Mouse (Mus musculus) right cerebral cortex, postnatal 10 days (tissue): Measurements from ENCODE around the gene Nr4a1.

ENCODE experiments used
- DNase-seq, 2 experiments: peaks; one replicate each; pipeline ENCODE4 v3.0.0; 2021; ENCODE audit warnings: low spot score in 2 of 2

The Nr4a1 gene

DNA sequence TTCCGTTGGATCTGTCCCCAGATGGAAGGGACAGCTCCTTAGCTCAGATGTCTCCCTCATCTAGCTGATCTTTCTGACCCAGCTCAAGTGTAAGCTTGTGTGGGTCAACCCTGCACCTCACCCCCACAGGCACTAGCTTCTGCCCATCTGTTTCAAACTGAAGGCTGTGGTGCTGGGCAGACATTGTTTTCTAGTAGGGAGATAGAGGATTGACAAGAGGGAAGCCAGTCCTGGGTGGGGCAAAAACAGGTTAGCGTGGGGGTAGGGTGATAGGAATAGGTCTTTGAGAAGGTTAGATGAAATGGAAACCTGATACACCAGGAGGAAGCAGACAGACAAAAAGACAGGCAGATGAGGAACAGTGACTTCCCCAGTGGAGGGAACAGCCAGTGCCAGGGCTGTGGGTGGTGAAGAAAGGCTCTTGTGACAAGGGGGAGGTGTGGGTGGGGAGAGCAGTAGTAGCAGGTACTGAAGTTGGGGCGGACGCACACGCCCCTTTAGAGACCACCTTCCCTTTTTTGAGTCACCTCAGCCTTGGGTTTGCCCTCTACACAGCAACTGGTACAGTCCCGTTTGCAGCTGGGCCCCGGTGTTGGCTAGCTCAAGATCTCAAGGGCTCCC, 1.9 kb downstream of the Nr4a1 start:
- no peak for DNase-seq

DNA sequence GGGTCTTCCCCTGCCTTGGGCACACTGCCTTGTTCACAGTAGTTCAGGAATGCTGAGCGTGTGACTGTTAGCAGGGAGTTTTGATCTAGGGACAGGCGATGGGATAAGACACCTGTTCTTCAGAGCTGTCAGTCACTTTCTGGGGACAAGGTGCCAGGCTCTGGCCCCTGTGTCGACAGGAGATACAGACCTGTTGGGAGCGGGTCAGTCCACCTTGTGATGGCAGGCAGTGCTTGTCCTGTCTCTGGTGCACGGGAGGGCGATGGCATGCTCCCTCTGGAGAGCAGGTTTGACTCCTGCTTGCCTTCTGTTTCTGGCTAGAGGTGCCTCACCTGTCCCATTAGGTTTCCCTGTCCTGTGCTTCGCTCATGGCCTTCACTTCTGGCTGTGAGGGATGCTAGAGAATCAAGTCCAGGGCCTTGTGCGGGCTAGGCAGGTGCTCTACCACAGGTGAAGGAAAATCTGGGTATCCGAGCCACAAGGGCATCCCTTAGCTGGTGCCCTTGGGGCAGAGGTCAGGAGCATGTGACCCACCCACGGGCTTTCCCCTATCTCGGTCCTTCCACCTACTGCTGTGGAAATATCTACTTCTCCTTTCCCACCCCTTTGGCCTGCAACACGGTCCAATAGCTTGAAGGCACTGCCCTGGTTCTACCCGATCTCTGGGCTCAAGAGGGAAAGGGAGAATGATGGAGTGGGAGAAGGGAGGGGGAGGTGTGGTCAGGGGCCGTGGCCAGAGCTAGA, 2.6 kb downstream of the Nr4a1 start:
- no peak for DNase-seq

- DNase-seq: no peak
These were observed 4.4 kb downstream of the Nr4a1 start for GRCm38 (mm10) chr15:101258420-101258819.

DNA sequence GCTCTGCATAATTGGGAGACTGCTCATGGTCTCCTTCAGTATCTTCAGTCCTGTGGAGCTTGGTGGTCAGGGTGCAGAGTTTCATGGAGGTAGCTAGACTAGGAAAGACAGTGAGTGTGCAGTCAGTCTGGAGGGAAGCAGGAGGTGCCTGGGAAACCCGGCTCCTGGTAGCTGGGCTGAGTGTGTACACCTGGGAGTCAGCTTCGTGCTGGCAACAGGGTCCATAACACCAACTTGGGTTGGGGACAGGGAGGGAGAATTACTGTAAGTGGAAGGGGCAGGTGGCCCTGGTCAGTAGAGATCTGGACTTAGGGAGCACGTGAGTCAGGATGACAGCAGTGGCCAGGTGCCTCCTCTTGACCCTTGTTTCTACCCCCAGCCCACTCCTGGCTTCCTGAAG, 5.9 kb downstream of the Nr4a1 start:
- DNase-seq: no peak

- no peak for DNase-seq
These were observed 6.3 kb downstream of the Nr4a1 start for GRCm38 (mm10) chr15:101260387-101260786.

DNA sequence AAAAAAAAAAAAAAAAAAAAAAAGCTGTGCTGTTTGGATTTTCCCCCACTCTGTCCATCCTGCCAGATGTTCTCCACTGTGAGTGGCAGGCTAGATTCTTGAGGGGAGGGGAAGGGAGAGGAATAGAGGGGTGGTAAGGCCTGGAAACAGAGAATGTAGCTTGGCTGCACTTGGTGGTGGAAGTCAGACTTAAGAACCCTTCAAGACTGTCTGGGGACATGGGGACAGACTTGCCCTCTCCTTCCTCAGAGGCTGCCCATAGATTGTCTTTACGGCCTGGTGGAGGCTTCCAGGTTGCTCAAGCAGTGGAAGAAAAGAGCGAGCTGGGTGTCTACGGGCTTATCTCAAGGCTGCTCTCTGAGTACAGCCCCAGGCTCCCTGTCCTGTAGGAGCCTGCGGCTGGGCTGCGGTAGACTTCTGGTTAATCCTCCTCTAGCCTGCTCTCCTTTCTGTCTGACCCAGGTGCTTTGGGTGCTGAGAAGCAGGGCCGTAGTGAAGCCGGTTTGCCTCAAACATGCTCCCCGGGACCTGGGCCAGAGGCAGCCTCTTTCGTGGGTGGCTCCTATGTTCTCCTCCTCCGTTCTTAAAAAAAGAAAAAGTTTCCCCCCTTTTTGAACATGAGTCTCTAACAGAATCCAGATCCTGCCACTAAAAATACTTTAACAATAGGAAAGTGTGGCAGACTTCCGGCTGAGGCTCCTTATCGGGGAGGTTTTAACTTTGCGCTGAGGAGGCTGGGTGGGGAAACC, 7.0 kb downstream of the Nr4a1 start:
- no peak for DNase-seq

- no peak for DNase-seq
These were observed 8.4 kb downstream of the Nr4a1 start for GRCm38 (mm10) chr15:101262502-101262901.

- DNase-seq: peak; percentile 95
These were observed 12.3 kb downstream of the Nr4a1 start for GRCm38 (mm10) chr15:101266132-101266963.

DNA sequence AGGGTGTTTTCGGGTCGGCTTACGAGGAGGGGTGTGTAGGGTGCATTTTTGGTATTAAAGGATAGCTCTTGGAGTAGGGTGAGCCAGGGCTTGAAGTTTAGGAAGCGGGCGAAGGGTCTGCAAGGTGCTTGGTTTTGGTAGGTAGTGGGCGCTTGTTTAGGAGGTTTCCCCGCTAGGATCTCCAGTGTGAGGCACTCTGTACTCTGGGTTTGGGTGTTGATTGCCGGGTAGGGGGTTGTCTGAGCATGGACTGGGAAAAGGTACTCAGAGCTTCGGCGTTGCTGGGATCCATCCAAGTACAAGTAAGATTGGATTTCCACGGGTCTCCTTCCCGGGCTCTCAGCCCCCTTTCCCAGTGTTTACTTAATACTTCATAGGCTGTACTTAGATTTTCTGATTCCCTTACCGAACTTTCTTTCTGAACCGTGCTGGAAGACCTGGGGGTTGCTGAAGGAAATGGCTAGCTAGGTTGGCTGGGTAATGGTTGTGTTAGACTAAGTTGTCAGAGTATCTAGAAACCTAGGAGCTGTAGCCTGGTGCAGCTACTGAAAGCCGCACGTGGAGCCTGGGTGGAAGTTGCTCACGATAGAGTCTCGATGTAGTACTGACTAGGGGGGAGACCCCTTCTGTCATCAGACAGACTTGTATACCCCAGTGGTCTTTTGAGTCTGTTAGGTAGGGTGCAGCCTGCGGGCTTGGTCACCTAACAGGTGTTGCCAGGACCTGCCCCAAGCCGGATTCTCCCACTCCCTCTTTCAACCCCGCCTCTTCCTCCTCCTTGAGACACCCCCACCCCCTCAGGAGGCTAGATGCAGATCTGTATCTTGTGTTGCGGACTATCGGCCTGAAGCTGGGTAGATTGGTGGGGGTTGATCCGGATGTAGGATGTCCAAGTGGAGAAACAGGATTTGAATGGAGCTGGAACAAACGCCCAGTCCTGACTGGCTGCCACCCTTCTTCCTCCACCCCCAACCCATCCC, 13.3 kb downstream of the Nr4a1 start:
- DNase-seq: no peak

GRCm38 (mm10) chr15:101270101-101270820, 16.2 kb downstream of the Nr4a1 start:
- no peak for DNase-seq

GRCm38 (mm10) chr15:101271107-101271506, 17.0 kb downstream of the Nr4a1 start:
- no peak for DNase-seq

GRCm38 (mm10) chr15:101271513-101271912, 17.4 kb downstream of the Nr4a1 start:
- peak in 1 of 2 experiments; percentile 62 for DNase-seq

- DNase-seq: no peak
These were observed 20.3 kb downstream of the Nr4a1 start for GRCm38 (mm10) chr15:101274380-101274779.

DNA sequence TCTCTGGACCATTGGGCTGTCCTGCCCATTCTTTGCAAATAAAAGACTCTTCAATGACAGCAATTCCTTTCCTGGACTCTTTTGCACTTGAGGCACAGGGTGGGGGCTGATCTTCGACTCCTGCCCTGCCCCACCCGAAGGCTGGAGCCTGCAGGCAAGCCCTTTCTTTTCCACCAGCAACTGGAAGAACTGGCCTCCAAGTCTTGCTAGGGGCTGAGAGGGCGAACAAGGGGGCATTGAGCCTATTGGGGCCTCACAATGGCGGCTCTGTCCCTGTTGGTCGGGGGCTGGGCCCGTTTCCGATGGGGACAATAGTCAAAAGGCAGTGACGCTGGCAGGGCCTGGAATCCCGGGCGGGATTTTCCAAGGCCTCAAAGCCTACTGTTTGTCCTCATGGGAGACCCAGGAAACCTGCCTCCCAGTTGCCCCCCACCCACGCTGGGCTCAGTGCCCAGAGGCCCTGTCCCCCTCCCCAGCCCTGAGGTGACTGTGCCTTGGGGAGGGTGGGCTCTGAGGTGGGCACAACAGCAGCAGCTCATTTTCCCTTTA, 23.4 kb downstream of the Nr4a1 start:
- DNase-seq: peak; percentile 78

DNA sequence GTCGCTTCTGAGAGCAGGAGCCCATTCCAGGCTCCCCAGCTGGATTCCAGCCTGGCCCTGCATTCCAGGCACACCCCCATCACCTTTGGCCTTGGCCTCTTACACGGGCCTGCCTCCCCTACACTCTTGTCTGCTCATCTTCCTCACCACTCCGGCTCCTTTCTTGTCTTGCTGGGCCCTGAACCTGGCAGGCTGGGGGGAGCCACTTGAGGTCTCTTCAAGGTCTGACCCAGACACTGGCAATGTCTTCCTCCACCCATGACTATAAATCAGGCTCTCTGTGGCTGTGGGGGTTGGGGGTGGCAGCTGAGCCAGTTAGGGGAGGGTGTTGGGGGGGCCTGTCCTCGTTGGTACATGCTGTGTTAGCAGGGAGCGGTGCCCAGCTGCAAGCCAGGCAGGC, 24.5 kb downstream of the Nr4a1 start:
- DNase-seq: no peak

DNA sequence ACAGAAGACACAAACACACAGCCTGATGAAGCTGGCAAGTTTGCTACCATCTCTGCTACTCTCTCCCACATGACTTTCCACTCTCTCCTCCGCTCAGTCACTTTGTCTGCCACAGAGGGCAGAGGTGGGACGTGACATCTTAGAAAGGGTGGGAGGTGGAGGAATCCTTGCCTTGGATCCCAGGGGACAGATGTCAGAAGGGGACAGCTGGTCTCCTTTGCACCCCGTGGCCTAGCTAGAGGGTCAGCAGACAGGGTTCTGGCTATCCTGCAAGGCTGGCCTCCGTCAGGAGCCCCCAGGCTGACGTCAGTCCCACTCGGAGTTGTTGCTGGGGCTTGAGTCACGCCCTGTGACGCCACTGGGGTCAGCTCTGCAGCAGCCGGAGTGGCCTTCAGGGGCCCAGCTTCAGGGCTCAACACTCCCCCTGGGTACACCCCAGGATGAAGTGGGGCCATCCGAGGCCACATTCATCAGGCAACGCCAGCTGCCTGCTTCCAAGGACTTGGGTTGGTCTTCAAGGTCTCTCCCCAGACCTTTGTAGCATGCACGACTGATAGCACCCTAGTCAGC, 25.4 kb downstream of the Nr4a1 start:
- DNase-seq: no peak

DNA sequence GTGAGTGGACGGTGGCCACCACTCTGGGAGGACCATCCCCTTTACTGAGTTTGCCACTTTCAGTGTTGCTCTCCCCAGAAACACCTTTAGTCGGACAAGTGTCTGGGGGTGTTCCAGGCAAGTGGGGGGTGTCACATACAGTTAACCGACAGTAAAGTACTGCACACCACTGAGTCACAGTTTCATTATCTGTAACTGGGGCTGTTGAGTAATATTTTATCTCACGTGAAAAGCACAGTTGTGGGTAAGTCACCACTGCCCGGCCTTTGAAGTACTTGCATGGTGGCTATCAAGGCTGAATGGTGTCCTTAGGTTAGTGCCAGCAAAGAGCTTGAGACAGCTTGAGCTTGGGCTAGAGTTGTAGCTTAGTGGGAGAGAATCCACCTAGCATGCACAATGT, 28.4 kb downstream of the Nr4a1 start:
- no peak for DNase-seq

DNA sequence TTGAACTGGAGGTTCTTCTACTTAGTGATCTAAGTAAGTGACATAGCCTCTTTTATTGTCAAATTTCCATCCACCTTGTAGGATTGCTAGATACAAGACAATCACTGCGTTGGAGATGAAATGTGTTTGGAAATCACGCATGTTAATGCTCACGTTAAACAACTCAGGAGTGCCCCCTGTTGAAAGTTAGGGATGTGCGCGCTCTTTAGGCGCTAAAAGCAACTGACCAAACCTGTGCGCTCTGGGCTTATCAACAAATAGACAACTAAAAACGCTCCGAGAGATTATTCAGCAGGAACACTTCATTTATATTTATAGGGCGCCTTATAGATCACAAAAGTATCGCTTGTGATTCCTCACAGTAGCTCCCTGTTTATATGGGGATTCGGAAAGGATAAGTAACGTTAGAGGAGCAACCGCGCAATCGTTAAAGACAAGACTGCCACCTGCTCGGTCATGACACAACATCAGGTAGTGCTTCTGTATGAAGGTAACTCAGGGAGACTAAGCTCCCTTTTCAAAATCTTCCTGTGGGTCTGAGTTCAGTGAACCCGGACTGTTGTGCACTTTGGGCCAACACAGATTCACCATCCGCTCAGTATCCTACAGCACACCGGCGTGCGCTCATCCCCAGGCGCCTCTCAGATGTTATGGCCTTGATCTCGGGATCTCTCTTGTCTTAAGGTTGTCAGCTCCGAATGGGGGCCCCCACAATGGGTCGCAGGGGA, 29.3 kb downstream of the Nr4a1 start:
- peak in 1 of 2 experiments; percentile 74 for DNase-seq
